Mouse (Mus musculus) gastrocnemius, postnatal 14 days (tissue): ENCODE measurements around the gene Adk. TPM values are rescaled to one million over a fixed set of nuclear protein-coding genes. Genes with fewer than 3 reads are reported as not detected.

ENCODE experiments used
- DNase-seq: peaks from one replicate; pipeline ENCODE4 v3.0.0; 2021; ENCODE audit warnings: mixed read lengths
- intact Hi-C: fragments of 180-260 bp; cut with DNase I; formaldehyde crosslinking; loops from one replicate; pipeline ENCODE4 v1.15.1; 2025; ENCODE audit warnings: low total_unique reads
- long read RNA-seq, 2 experiments: library from polyadenylated mRNA; stranded (forward); transcript quantifications; one replicate each; pipeline ENCODE4 v2.0.0; 2021
- total RNA-seq, 2 experiments: library from RNA; stranded (reverse); gene quantifications; 2 replicates each; pipeline ENCODE4 v1.2.3; 2021

Gene Adk
- 100 to 1,000 TPM in 1 of 2 experiments, 10 to 100 TPM in 1; 93.8 to 101 TPM for total RNA-seq
- long read RNA-seq, experiment 1, transcript Adk-201 (11 exons, 1,782 nt) = major isoform, 73 of 90 reads
- long read RNA-seq, experiment 1, transcript Adk-202 (2 exons, 289 nt) = minor isoform, 5 of 90 reads
- long read RNA-seq, experiment 1, partial matches to known transcripts = 3 of 90 reads
- long read RNA-seq, experiment 1, other reads (novel, unspliced or antisense) = 5 of 90 reads
- long read RNA-seq, experiment 2, transcript Adk-202 (2 exons, 289 nt) = minor isoform, 14 of 117 reads
- long read RNA-seq, experiment 2, transcript Adk-207 (11 exons, 1,818 nt) = minor isoform, 5 of 117 reads
- long read RNA-seq, experiment 2, transcript Adk-201 (11 exons, 1,782 nt) = major isoform, 94 of 117 reads
- long read RNA-seq, experiment 2, partial matches to known transcripts = 1 of 117 reads
- long read RNA-seq, experiment 2, other reads (novel, unspliced or antisense) = 3 of 117 reads

- intact Hi-C loops = no loop called here
- DNase-seq = peak; percentile 92
Observed at GRCm38 (mm10) chr14:21052112-21052780, at the start of gene Adk, which contains the start of gene Ap3m1. Gene Adk, plus strand, starts transcription at chr14:21052574. Gene Ap3m1, minus strand, starts transcription at chr14:21052508.

GRCm38 (mm10) chr14:21013800-21014334 is 38.5 kb upstream of the Adk start:
- intact Hi-C loops = no loop called here
- no peak for DNase-seq

- intact Hi-C loops = no loop called here
- DNase-seq = no peak
Observed at GRCm38 (mm10) chr14:21017871-21018270, 34.5 kb upstream of the Adk start.

- intact Hi-C loops = no loop called here
Observed at GRCm38 (mm10) chr14:21018977-21019376, 33.4 kb upstream of the Adk start.

GRCm38 (mm10) chr14:21020435-21020834 is 31.9 kb upstream of the Adk start:
- intact Hi-C loops = loop anchor here (10.0 kb wide), 1 partner anchor 94 kb away; no protein-coding TSS in a partner anchor
- DNase-seq = no peak

More at GRCm38 (mm10) chr14:21018977-21019376, 33.4 kb upstream of the Adk start:
- DNase-seq = no peak

- no peak for DNase-seq
- intact Hi-C loops = loop anchor here (10.0 kb wide), 1 partner anchor 87 kb away; no protein-coding TSS in a partner anchor
Observed at GRCm38 (mm10) chr14:21027542-21027941, 24.8 kb upstream of the Adk start.

- DNase-seq = no peak
- intact Hi-C loops = loop anchor here (10.0 kb wide), 1 partner anchor 86 kb away; no protein-coding TSS in a partner anchor
Observed at GRCm38 (mm10) chr14:21029025-21029659, 23.2 kb upstream of the Adk start.

- DNase-seq = peak; percentile 50
- intact Hi-C loops = no loop called here
Observed at GRCm38 (mm10) chr14:21031783-21032511, 20.4 kb upstream of the Adk start.

GRCm38 (mm10) chr14:21034271-21034670 is 18.1 kb upstream of the Adk start:
- intact Hi-C loops = no loop called here
- no peak for DNase-seq

- DNase-seq = no peak
Observed at GRCm38 (mm10) chr14:21034791-21035190, 17.6 kb upstream of the Adk start.

GRCm38 (mm10) chr14:21039077-21039476 is 13.3 kb upstream of the Adk start:
- intact Hi-C loops = no loop called here

More at GRCm38 (mm10) chr14:21034791-21035190, 17.6 kb upstream of the Adk start:
- intact Hi-C loops = no loop called here

GRCm38 (mm10) chr14:21039623-21040022 is 12.8 kb upstream of the Adk start:
- intact Hi-C loops = no loop called here

More at GRCm38 (mm10) chr14:21039077-21039476, 13.3 kb upstream of the Adk start:
- DNase-seq = no peak

GRCm38 (mm10) chr14:21047840-21048239 is 4.5 kb upstream of the Adk start:
- no peak for DNase-seq
- intact Hi-C loops = no loop called here

More at GRCm38 (mm10) chr14:21039623-21040022, 12.8 kb upstream of the Adk start:
- DNase-seq = no peak

GRCm38 (mm10) chr14:21048879-21049278 is 3.5 kb upstream of the Adk start:
- DNase-seq = peak; percentile 36
- intact Hi-C loops = no loop called here

- DNase-seq = peak; percentile 15
- intact Hi-C loops = no loop called here
Observed at GRCm38 (mm10) chr14:21050734-21051133, 1.6 kb upstream of the Adk start.

- intact Hi-C loops = no loop called here
- no peak for DNase-seq
Observed at GRCm38 (mm10) chr14:21051380-21052111, 828 bp upstream of the Adk start.

GRCm38 (mm10) chr14:21052781-21053130 is 382 bp downstream of the Adk start:
- intact Hi-C loops = no loop called here
- DNase-seq = peak; percentile 75

- DNase-seq = no peak
- intact Hi-C loops = no loop called here
Observed at GRCm38 (mm10) chr14:21053151-21053550, 777 bp downstream of the Adk start.
